Mouse (Mus musculus) thymus, adult 2 months (tissue): ENCODE measurements around the gene Ccdc102a.

ENCODE experiments used
- CTCF ChIP-seq: fragments of 200-500 bp; IDR thresholded peaks from 2 replicates; pipeline ENCODE4 v1.5.1; 2012; ENCODE audit warnings: mild to moderate bottlenecking, control low read depth, low read length, moderate library complexity, borderline replicate concordance; ENCODE audit not compliant: control insufficient read depth, poor library complexity, insufficient read depth; ENCODE audit errors: extremely low read depth
- POLR2A ChIP-seq: fragments of 200-500 bp; IDR thresholded peaks from 2 replicates; pipeline ENCODE4 v1.6.1; 2012; ENCODE audit warnings: mild to moderate bottlenecking, low read length, control low read depth, moderate library complexity; ENCODE audit not compliant: control insufficient read depth, poor library complexity, insufficient read depth; ENCODE audit errors: extremely low read depth

- TF ChIP-seq CTCF, result no peak
- TF ChIP-seq POLR2A, result no peak
Observed at GRCm38 (mm10) chr8:94907591-94908300, 10.2 kb downstream of the Ccdc102a start.
